Mouse (Mus musculus) cerebellum, adult 9-11 months (tissue): ENCODE results near the gene Derl3.
A peak's percentile ranks its signal among the peaks of the same experiment; 100 is the strongest.

Experiments
- DNase-seq: peaks from one replicate; pipeline ENCODE4 v3.0.0; 2022

Derl3 gene

DNA sequence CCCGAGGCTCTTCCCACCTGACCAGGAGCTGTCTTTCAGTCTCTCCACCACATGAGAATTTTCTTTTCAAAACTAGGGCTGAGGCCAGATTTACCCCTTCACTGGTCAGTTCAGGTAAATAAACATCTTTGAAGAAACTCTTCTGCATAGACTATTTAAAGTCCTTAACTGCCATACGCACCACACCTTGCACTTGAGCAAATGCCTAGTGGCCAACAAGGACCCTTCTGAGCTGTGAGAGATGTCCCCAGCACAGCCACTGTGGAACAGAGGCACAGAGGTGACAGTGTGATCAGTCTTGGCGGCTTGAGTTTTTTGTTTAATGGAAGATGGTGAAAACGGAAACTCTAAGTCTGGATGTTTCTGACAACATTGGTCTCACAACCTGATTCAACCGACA lies 25.8 kb downstream of the Derl3 start:
- DNase-seq, result no peak

DNA sequence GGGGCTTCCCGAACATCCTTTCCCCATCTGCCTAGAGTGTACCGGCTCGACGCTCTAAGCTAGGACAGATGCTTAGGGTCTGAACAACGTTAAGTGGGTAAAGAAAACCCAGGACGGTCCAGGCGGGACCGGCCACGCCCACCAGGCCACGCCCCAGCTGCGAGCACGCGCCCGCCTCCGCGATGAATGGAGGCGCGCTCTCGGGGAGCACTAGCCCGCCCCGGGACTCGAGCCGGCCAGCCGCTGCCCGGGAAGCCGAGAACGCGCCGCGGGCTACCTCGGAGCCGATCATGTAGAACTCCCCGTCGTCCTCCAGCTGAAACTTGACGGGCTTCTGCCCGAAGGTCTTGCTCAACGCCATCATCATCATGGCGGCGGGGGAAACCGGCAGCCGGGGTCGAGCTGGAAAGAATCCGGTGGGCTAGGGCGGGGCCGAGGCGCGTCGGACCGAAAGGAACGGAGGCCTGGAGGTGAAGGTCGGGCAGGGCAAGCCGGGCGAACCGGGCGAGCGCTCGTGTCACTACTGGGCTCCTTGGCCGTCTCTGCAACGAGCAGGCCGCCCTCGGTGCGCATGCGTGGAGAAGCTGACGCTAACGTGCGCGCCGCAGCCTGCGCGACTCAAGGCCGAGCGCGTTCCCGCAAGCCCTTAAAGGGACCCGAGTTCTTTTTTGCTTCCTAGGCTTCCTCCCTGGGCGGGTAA lies 28.0 kb downstream of the Derl3 start, which contains the start of gene Smarcb1:
TSS of gene Smarcb1 (minus strand) at position 592 of the 700 bp plus-strand sequence.
- DNase-seq, result peak; percentile 96

DNA sequence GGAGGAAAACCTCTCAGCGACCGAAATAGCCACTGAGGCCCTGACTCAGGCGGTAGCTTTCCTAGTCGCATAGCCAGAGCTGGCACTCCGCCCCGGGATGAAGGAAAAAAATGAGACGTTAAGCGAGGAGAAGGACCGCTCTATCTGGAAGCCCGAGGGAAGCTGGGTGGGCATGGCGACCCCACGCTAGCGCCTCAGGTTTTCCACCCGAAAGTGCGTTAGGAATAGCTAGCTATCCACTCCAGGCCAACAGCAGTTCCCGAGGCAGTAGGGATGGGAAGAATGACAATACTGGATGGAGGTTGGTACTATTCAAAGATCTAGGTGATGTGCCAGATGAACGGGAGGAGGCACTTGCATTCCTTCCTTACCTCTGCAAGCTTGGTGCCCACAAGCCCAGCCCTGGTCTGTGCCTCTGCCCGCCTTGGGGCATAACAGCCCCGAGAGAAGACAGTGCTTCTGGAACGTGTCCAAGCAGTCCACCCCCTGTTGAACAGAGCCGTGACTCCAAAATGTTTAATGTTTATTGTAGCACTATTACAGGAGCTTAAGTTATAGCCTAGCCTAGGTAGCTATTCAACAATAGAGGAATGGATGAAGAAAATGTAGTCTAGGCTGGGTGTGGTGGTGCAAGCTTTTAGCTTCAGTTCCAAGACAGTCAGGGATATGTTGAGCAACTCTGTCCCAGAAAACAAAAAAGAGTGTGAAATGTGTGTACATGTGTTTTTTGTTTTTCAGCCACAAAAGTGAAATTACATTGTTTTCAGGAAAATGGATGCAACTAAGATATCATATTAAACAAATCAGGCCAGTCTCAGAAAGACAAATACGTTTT lies 28.7 kb downstream of the Derl3 start:
- no peak for DNase-seq

DNA sequence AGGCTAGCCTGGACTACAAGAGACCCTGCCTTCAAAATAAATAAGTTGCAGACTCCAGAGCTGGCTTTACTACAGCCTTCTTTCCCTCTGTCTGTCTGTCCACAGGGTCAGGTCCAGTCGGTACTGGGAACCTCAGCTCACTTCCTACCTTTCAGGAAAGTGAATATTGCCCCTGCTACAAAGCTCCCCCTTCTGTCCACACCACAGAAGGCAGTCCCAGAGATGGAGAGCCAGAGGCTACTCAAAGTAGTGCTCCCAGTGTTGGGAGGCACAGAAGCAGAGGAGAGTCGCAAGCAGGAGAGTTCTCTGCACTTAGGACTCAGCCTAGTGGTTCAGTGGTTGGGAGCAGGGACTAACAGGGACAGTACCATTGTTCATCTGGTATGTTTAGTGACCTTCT lies 31.1 kb downstream of the Derl3 start:
- DNase-seq, result no peak

DNA sequence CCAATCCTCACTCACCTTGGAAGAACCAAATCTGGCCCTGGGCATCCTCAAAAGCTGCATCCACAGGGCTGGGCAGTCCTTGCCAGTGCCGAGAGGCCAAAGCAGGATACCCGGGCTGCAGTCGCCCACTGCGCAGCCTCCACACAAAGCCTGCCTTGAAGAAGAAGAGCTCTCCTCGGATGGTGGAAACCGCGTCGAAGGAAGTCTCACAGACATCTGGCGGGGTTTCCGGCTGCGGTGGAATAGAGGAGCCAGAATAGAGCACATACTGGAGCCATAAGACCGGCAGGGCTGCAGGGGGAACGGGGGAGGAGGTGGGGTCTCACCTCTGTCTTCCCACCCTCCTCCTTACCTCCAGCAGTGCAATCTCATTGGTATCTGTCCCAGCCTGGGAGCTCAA lies 33.2 kb downstream of the Derl3 start:
- no peak for DNase-seq

DNA sequence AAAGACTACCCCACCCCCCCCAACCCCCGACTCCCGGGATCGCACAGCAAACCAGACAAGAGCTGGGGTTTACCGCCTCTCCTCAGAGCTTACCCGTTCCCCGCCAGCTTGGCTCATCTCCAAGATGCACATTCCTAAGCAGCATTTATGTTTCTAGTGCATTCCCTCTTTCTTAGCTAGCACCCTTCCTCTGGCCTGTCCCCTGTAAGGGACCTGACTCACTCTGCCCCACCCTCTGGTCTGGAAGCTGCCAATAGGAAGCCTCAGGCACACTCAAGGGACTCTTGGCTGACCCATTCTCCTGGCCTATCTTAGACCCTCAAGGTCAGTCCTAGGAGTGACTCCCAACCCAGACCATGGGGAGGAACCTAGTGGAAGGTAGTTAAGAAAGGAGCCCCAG lies 37.1 kb downstream of the Derl3 start:
- DNase-seq, result no peak

DNA sequence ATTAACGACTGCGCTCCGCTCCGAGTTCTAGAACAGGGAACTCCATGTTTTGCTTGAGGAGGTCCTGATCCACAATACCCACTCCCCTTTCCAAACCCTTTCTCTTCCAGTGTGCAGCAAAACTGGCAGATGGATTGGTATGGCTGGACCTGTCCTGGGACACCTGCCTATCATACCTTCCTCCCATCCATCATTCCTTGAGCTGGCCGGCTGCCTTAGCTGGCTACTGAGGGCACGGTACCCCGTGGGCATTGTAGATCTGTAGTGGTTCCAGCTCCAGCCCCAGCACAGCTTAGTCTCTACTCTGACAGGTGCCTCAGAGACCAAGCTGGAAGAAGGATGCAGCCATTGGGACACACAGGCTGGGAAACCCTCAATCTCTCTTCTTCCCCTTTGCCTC lies 38.1 kb downstream of the Derl3 start:
- no peak for DNase-seq

DNA sequence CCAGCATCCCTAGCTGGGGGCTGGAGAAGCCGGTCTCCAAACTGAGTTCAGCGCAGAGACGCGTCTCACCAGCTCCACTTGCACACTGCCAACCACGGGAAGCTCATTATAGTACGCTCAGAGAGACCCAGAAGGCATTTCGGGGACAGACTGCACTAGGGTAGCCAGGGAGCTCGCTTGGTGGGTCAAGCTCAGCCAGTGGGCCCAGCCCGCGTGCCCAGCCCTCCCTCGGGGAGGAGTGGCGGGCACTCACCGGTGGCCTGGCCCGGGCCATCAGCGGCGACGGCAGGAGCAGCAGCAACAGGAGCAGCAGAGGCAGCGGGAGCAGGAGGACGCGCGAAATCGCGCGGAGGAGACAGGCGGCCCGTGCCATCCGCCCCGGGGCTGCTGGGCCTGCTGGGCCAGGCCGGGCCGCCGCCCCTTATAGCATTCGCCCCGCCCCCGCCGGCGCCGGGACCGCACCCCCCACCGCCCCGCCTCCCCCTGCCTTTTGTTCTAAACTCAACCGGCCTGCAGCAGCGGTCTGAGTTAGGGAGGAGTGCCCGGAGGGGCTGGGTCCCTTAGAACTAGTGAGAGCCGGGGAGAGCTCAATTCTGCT lies 39.0 kb downstream of the Derl3 start:
- no peak for DNase-seq

DNA sequence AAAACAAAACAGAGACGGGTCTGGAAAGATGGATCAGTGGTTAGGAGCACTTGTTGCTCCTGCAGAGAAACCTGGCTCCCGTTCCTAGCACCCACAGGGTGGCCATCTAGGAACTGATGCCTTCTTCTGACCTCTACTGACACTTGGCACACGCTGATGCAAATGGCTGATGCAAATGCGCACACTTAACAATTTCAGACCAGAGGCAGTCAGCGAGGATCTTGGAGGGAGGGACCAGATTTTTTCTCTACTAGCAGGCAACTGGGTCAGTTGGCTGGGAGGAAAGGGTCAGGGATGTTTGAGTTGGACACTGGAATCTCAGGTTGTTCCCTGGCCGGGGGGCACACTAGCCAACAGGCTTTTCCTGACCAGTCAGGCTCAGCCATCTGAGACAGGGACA lies 39.7 kb downstream of the Derl3 start, which contains the start of gene Chchd10:
TSS of gene Chchd10 (plus strand) at position 240 of the 400 bp plus-strand sequence.
- no peak for DNase-seq

DNA sequence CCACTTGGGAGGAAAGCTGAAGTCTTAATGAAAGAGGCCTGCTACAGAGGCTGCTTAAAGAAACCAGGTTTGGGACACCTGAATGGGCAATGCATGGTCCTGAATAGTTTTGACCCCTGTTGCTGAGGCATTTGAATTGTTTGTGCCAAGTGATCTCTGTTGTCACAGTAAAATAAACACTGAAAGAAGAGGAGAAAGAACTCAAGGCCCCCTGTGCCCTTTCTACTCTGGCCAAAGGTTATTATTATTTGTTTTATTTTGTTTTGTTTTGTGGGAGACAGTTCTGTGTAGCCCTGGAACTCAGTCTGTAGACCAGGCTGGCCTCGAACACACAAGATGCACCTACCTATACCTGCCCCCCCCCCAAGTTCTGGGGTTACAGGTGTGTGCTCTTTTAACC lies 41.8 kb downstream of the Derl3 start:
- no peak for DNase-seq

DNA sequence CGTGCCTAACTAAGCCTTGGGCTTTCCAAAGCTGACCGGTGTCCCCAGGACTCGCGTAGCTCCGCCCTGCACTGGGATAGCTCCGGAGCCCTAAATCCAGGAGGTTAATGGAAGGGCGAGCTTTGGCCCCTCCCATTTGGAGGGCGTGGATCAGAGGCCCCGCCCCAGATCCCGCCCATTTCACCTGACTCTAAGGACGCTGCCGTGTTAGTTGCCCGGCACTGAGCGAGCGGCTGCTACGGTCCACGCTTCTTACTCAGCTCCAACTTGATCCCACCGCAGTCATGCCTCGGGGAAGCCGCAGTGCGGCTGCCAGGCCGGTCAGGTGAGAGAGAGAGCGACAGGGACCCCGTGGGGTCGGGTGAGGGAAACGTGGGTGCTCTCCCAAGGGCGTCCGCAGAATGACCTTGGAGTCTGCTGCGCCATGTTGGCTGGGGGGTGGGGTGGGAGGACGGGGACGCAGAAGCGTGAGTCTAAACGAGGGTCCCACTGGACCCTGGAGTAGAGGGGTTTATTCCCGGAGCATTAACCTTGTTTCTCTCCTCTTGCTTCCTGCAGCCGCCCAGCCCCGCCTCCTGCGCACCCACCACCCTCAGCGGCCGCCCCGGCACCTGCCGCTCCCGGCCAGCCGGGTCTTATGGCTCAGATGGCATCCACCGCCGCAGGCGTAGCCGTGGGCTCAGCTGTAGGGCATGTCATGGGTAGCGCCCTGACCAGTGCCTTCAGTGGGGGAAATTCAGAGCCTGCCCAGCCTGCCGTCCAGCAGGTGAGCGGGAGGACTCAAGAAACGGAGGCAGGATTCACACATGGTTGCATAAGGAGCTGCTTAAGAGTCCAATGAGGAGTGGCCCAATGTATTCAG lies 42.7 kb downstream of the Derl3 start, which contains the start of gene Mmp11:
TSS of gene Mmp11 (minus strand) at position 817 of the 862 bp plus-strand sequence.
- peak; percentile 89 for DNase-seq

DNA sequence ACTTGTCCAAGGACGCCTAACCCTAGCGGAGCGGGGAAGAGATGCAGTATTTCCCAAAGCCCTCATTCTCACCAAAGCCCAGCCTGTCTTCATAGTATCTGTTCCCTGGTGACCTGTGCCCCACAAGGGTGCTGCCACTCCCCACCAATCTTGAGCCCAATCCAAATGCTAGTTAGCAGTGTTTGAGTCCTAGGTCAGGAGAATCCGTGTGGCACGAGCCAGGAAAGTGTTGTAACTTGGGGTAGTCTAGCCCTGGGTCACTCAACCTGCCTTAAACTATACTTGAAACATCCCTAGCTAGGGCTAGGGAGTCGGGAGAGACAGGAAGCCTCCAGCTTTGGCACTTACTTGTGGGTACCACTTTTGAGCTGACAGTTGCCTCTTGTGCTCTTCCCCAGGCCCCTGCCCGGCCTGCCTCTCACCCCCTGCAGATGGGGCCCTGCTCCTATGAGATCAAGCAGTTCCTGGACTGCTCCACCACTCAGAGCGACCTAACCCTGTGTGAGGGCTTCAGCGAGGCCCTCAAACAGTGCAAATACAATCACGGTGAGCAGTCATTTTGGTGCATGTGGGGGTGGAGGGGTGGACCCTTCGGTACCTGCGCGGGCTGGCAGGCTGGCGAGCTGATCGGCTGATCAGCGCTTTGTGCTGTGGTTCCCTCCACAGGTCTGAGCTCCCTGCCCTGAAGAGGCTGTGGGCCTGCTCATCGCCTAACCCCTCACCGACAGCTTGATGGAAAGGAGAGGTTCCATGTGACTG lies 43.9 kb downstream of the Derl3 start:
- peak; percentile 53 for DNase-seq

DNA sequence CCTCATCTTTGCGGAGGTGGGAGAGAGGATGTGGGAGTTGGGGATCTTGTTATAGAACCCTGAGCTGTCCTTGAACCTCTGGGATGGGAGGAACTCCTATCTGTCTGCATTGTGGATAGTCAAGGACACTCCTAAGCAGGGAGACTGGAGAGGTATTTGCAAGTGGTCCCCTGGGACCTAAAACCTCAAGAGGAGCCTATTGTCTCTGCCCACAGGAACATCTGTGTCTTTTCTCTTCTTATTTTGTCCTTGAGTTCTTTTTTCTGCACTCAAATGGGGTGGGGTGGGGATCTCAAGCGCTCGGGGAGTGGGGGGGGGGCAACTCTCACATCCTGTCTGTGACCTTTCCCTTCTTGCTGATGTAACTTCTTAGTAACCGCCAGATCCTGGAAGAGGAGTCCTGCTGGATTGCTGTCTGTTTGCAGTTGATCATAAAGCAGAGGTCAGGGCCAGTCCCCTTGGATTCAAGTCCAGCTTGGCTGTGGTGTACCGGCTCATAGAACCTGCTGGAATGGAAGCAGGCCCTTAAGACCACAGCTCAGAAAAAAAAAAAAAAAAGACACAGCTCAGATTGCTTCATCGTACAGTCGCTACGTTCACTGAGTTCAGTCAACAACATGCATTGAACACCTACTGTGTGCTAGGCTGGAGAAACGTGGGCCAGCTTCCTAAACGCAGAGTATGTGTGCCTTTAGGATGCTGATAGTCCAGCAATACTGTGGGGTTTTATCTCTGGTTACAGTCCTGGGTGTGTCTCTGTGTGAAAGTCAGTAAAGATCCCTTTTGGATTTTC lies 44.8 kb downstream of the Derl3 start:
- DNase-seq, result no peak

DNA sequence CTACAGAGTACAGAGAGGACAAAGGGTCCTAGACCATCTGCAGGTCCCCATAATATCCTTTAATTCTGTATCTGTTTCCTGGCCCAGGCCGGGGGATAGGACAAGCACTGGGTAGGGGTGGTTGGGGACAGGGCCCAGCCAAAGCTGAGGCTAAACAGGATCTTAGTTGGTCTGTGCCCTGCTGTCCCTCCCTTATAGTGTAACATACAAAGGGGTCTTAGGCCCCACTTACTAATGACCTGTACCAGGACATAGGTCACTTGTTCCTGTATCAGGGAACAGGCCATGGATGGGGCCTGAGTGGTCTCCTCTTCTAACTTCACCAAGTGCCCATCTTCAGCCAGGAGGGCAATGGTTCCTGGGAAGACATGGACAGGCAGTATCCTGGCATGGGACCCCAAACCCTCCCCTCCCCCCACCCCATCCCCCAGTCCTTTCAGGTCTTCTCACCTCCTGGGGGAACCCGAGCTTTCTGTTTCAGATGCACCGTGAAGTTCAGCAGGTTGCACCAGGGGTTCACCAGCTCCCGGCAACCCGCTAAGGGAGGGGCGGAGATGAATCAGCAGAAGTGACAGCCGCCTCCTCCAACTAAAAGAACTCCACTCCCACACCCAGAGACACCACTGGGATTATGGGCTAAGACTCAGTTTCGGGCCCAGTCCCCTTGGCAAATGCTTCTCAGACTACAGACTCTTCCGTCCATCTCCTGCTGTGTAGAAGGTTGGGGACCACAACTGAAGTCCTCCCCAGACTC lies 46.4 kb downstream of the Derl3 start:
- DNase-seq, result no peak

DNA sequence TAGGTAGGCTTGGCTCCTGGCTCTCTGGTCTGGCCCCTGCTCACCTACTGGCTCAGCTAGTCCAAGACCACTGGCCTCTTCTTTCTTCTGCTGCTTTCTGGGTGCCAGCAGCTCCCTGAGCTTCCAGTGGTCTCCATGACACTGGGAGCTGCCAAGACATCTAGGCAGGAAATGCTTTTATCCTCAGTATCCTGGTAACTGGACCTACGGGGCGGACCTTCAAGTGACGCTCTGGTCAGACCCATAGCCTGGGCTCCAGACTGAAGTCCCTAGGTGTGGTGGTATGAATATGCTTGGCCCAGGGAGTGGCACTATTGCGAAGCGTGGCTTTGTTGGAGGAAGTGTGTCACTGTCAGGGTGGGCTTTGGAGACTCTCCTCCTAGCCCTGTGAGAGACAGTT lies 47.3 kb downstream of the Derl3 start, which contains the start of gene Gm867:
TSS of gene Gm867 (minus strand) at position 153 of the 400 bp plus-strand sequence.
- no peak for DNase-seq

DNA sequence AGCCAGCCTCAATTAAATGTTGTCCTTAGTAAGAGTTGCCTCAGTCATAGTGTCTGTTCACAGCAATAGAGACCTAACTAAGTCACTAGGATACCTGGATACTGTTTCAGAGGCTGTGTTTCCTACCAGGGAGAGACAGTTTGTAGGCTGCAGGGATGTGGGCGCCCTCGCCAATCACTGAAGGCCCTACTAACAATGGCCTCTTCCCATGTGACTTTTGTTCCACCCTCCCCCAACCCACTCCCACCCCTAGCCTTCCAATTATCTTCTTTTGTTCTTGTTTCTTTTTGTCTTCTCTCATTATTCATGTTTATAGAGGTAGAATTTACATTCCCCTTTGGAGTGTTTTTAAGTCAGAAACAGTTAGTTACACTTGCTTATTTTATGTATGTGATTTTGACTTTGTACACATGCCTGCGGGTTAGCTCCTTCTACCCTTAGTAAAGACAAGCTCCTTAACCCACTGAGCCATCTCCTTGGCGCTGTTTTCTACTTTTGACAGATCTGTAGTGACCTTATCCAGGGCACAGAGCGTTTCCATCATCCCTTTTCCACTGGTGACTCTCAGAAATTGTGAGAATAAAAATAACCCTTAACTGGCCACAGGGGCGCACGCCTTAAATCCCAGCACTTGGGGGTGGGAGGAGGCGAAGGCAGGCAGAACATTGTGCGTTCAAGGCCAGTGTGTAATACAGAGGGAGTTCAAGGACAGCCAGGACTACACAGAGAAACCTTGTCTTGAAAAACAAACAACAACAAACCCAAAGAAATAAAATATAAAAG lies 48.0 kb downstream of the Derl3 start:
- DNase-seq, result no peak

DNA sequence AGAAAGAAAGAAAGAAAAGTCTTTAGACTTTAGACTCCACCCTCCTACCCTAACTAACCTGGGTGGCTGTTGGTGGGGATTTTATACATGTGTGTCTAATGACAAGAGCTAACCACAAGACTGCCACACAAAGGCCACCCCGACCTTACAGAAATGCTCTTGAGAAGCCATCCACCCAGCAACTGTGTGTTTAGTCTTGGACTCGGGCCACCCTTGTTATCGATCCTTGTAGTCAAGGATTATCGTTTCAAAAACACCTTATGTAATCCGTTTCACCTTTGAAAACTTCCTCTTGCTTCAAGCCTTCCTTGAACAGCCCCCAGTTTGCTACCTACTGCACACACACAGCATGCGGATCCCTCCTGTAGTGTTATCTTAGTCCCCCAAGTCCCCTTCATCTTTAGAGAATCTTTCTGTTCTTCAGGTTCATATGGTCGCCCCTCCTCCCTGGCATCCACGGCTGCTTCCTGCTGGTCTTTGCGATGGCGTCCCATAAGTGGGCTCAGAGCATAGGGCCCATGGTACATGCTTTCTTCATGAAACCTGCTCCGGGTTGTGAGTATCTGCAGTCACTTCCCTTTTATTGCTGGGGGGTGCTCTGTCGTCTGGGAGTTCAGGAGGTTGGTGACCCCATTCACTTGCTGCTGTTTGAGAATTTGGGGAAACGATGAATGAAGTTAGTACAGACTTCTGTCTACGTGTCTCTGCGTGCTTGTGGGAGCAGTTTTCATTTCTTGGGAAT lies 49.7 kb downstream of the Derl3 start, which contains the start of gene Vpreb3:
TSS of gene Vpreb3 (plus strand) at position 322 of the 742 bp plus-strand sequence.
- DNase-seq, result no peak

DNA sequence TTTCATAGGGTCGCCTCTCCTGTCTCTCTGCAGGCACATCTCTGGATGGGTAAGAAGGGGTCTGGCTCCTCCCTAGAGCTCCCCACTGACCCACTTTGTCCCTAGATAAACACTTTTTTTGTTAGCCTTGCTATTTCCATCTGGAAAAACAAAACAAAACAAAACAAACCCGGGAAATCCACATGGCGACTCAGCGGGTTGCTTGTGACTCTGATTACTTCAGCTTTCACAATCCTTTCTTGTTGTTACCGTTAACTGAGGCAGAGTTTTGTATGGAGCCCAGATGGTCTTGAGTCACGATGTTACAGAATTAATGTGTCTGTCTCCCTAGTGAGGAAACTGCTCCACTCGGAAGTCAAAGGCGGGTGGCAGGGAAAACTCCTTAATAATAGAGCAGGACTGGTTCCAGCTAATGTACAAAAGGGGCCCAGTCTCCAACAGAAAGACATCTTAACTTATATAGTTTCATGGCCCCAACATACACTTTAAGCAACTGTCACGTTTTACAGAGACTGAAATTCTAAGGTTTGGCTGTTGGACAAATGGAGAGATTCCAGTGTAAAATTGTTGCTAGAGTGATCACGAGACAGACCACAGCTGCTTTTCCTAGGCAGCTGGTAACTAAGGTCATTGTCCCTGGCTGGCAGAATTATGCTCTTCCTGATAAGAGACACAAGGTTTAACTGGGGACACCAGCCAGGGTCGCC lies 51.0 kb downstream of the Derl3 start:
- no peak for DNase-seq
